Mouse (Mus musculus): ENCODE results near the gene Atn1. TPM values are rescaled to one million over a fixed set of nuclear protein-coding genes. Genes with fewer than 3 reads are reported as not detected.

The Atn1 gene
- total and polyA plus RNA-seq, 3 experiments, result 1.6 to 43.2 TPM; not detected in 1

DNA sequence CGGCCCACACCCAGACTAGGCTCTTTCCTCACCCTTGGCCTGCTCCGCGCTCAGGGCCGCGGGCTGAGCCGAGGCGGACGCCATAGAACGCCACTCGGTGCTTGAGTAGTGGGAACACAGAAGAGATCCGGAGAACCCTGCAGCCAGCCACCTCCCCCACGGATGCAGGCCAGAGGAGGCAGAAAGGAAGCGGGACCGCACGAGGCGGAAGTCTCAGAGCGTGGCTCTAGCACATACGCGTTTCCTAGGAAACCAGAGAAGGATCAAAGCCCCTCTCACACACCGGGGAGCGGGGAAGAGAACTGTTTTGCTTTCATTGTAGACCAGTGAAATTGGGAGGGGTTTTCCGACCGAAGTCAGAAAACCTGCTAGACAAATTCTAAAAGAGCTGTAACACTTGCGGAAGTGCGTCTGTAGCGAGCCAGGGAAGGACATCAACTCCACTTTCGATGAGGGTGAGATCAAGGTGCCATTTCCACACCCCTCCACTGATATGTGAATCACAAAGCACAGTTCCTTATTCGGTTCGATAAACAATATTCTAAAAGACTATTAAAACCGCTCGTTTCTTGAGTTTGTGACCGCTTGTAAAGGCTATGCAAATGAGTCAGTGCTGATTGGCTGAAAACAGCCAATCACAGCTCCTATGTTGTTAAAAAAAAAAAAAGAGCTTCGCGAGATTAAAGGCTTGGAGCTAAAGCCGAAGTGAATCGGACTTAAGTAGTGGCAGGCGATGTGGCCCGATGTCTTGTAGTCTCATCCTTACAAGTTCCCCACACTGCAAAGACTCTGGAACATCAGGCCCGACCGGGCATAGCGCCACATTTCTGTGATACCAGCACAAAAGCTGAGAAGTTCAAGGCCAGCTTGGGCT, 15.2 kb downstream of the Atn1 start, which contains the start of gene Grcc10 (continued):
- TF ChIP-seq NRF1 (IDR thresholded peaks at IDR 0.05; ENCODE audit: insufficient read depth, low read depth, low read length, poor library complexity, severe bottlenecking) (no peak), MYB (IDR thresholded peaks at IDR 0.05; ENCODE audit: low read depth, low read length) (no peak), MYC (IDR thresholded peaks at IDR 0.05; ENCODE audit: low read depth, low read length) (peak; percentile 67; the same call in 1 of the 2 replicates), POLR2A (IDR thresholded peaks at IDR 0.05; ENCODE audit: control insufficient read depth in 1 of 2, insufficient read depth in 1 of 2, low read depth in 1 of 2, low read length in 2 of 2, poor library complexity in 1 of 2) (peak; percentile 100), SIN3A (IDR thresholded peaks at IDR 0.05; ENCODE audit: low read length) (peak; percentile 91), NELFE (IDR thresholded peaks at IDR 0.05; ENCODE audit: low read depth, low read length) (peak; percentile 92), MXI1 (IDR thresholded peaks at IDR 0.05; ENCODE audit: low read depth, low read length) (no peak; the same call in none of the 2 replicates), EP300 (IDR thresholded peaks at IDR 0.05; ENCODE audit: low read depth in 1 of 2, low read length in 2 of 2) (peak in 1 of 2 experiments; percentile 59; a peak in 2 of 4 replicates), ETS1 (IDR thresholded peaks at IDR 0.05; ENCODE audit: low read depth, low read length) (peak; percentile 98), SMC3 (IDR thresholded peaks at IDR 0.05; ENCODE audit: low read depth, low read length) (peak; percentile 28), ZC3H11A (IDR thresholded peaks at IDR 0.05; ENCODE audit: low read depth, low read length) (no peak), MAX (IDR thresholded peaks at IDR 0.05; ENCODE audit: low read length) (0 out of 2 replicates have a peak, but pooled peaks have one; percentile 36), ZKSCAN1 (IDR thresholded peaks at IDR 0.05; ENCODE audit: low read depth, low read length) (peak; percentile 67; the same call in 1 of the 2 replicates), RAD21 (IDR thresholded peaks at IDR 0.05; ENCODE audit: low read depth, low read length) (no peak)

DNA sequence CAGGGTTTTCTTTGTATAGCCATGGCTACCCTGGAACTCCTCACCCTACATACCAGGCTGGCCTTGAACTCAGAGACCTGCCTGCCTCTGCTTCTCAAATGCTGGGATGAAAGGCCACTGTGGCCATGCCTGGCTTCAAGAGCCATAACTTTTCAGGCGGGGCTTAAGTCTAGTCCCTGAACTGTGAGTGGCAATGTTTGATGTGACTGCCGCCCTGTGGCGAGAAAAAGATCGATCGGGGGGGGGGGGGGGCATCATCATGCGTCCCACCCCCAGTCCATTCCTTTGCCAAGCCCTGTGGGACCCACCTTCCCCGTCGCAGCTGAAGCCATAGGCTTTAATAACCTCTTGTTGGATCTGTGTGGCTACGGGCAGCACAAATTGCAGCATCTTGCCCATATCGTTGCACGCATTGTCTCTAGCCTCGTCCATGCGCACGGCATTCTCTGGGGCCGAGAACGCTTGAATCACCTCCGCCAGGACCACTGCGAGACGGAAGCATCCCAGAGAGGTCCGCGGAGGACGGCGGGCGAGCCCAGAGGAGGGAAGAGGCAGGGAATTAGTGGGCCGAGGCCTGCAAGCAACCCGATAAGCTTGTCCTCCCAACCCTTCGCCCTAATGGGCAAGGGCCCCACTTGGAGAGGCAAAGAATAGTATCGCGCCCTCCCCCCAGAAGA, 16.0 kb downstream of the Atn1 start:
- H3K4me1 ChIP-seq (ENCODE audit: control insufficient read depth in 1 of 2, insufficient read depth in 2 of 2, low read length in 2 of 2), result peaks cover 2 to 13% of the 10 kb centered on the region in 2 experiments; a peak in 3 of 4 replicates
- DNase-seq (ENCODE audit: low read depth, low spot score), result peak; percentile 86

More for the DNA sequence above, 16.0 kb downstream of the Atn1 start:
- Histone ChIP-seq H3K4me3 (ENCODE audit: control insufficient read depth in 1 of 2, insufficient read depth in 1 of 2, low read depth in 2 of 2, low read length in 2 of 2) (peak overlapping the region; percentile 28 to 68), H3K27ac (ENCODE audit: control insufficient read depth, low read depth, low read length) (peak overlapping the region; percentile 96), H3K27me3 (ENCODE audit: control insufficient read depth in 1 of 2, insufficient read depth in 2 of 2, low read length in 2 of 2) (no peaks in the 10 kb centered on the region), H3K79me2 (ENCODE audit: control insufficient read depth, insufficient read depth, low read length, poor library complexity) (no peaks in the 10 kb centered on the region; the same call in 1 of the 2 replicates), H3K9me3 (replicated peaks; ENCODE audit: insufficient read depth, low read length) (no peaks in the 10 kb centered on the region), H3K9ac (ENCODE audit: control insufficient read depth, low read depth, low read length, poor library complexity, severe bottlenecking) (peak overlapping the region; percentile 70), H3K36me3 (ENCODE audit: control insufficient read depth in 1 of 2, insufficient read depth in 2 of 2, low read length in 2 of 2) (peaks cover 0 to 12% of the 10 kb centered on the region in 2 experiments; a peak in 2 of 4 replicates)
- TF ChIP-seq SIN3A (IDR thresholded peaks at IDR 0.05; ENCODE audit: low read length) (peak; percentile 66), TAL1 (IDR thresholded peaks at IDR 0.05; ENCODE audit: low read length) (peak; percentile 65), MAZ (IDR thresholded peaks at IDR 0.05; ENCODE audit: low read depth, low read length) (peak; percentile 92), MXI1 (IDR thresholded peaks at IDR 0.05; ENCODE audit: low read depth, low read length) (peak; percentile 62; the same call in 1 of the 2 replicates), ELF1 (IDR thresholded peaks at IDR 0.05; ENCODE audit: low read depth, low read length) (no peak), NRF1 (IDR thresholded peaks at IDR 0.05; ENCODE audit: insufficient read depth, low read depth, low read length, poor library complexity, severe bottlenecking) (peak; percentile 29; the same call in 1 of the 2 replicates), CTCF (IDR thresholded peaks at IDR 0.05 in 2 of 3, conservative IDR thresholded peaks at IDR 0.05 in 1 of 3; ENCODE audit: control insufficient read depth in 1 of 3, insufficient read depth in 1 of 3, low read depth in 2 of 3, low read length in 3 of 3, poor library complexity in 1 of 3, severe bottlenecking in 1 of 3) (peak; percentile 43 to 87 (median 70); a peak in 5 of 6 replicates), ETS1 (IDR thresholded peaks at IDR 0.05; ENCODE audit: low read depth, low read length) (peak; percentile 23; the same call in 1 of the 2 replicates), ZMIZ1 (IDR thresholded peaks at IDR 0.05; ENCODE audit: low read depth, low read length) (no peak), ZC3H11A (IDR thresholded peaks at IDR 0.05; ENCODE audit: low read depth, low read length) (peak; percentile 88), MYC (IDR thresholded peaks at IDR 0.05; ENCODE audit: low read depth, low read length) (0 out of 2 replicates have a peak, but pooled peaks have one; percentile 49), SMC3 (IDR thresholded peaks at IDR 0.05; ENCODE audit: low read depth, low read length) (peak; percentile 91), RAD21 (IDR thresholded peaks at IDR 0.05; ENCODE audit: low read depth, low read length) (peak; percentile 87), POLR2A (IDR thresholded peaks at IDR 0.05; ENCODE audit: control insufficient read depth in 1 of 2, insufficient read depth in 1 of 2, low read depth in 1 of 2, low read length in 2 of 2, poor library complexity in 1 of 2) (no peak), USF1 (IDR thresholded peaks at IDR 0.05; ENCODE audit: low read depth, low read length) (no peak), MAX (IDR thresholded peaks at IDR 0.05; ENCODE audit: low read length) (peak; percentile 15; the same call in 1 of the 2 replicates), HCFC1 (IDR thresholded peaks at IDR 0.05; ENCODE audit: low read depth, low read length) (peak; percentile 51; the same call in 1 of the 2 replicates), TBP (IDR thresholded peaks at IDR 0.05; ENCODE audit: low read depth, low read length) (0 out of 2 replicates have a peak, but pooled peaks have one; percentile 28)
